Mouse (Mus musculus) stomach, postnatal 0 days (tissue): ENCODE measurements around the gene Zbtb20.

ENCODE experiments used
- CTCF ChIP-seq: IDR thresholded peaks from 2 replicates; pipeline ENCODE4 v1.5.1; 2016; ENCODE audit warnings: antibody characterized with exemption, low read depth, mild to moderate bottlenecking, moderate library complexity
- EP300 ChIP-seq: optimal IDR thresholded peaks from 2 replicates; pipeline ENCODE3; 2016; ENCODE audit warnings: antibody characterized with exemption

DNA sequence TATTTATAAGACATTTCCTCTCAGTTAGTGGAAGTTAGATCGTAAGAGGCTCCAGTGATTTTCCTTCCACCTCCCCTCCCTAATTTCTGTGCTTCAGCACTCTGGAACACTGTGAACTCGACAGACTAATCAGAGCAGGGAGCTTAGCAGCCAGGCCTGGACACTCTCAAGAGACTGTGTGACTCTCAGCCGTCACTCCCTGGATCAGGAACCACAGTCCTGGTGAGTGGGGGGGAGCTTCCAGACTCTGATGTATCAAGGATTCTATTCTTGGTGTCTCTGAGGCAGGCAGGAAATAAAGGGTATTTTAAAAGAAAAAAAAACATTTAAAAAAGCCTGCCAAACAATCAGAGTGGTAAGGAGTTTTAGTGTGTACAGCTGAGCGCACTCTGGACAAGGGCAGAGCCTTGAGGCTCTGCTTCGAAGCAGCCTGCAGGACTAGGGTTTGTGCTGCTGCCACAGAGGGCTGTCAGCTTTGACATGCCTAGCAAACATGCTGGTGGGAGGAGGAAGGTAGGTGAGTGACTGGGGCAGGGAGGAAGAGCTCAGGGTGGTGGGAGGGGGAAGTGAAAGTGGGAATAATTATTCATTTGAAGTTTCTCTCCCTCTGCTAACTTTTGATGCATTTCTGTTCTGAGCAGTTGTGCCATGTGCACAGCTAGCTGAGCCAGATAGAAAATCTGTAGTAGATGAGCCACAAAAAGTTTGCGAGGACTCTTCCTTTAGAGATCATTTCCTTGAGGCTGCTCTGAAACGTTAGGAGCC lies 488.3 kb downstream of the Zbtb20 start:
- TF ChIP-seq EP300 (no peak), CTCF (no peak)
